Mouse (Mus musculus) spleen, postnatal 4 days (tissue): ENCODE results near the gene Gm17018.
A peak's percentile ranks its signal among the peaks of the same experiment; 100 is the strongest.

ENCODE experiments used
- DNase-seq, 2 experiments: peaks; one replicate each; pipeline ENCODE4 v3.0.0; 2022; ENCODE audit warnings: low spot score in 2 of 2

Gm17018 gene

DNA sequence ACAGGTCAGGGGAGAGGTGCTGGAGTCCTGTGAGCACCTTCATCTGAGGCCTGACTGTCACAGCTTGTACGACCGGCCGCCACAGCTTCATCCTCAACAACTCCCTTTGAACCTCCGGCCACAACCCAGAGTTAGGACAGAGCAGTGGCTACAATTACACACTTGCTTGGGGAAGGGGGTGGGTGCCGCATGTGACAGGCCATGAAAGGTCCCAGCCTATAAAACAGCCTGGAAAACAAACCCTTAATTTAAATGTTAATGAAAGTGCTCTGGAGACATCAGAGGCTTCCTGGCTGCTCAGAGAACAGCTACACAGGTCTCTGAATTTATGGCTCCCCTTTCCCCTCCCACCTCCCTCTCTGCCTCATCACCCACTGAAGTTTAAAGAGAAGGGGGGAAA is 61.7 kb downstream of the Gm17018 start:
- DNase-seq: no peak

DNA sequence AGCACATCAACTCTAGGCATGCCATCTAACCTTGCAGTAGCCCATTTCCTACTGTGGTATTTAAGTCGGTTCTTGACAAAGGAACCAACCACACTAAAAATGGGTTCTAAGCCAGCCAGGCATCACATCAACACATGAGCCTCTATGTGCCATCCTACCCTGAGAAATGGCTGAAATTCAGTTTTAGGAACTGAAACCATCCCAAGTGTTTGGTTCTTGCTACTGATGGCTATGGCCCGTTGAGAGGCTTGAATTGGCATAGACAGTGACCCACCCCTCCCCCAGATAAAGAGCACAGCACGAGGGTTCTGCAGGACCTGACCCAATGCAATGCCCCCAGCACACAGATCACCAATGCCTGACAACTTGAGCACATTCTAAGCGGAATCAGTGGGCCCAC is 63.3 kb downstream of the Gm17018 start:
- no peak for DNase-seq

- DNase-seq: no peak
Measured at GRCm38 (mm10) chr19:45627036-45627435, 66.6 kb downstream of the Gm17018 start.

DNA sequence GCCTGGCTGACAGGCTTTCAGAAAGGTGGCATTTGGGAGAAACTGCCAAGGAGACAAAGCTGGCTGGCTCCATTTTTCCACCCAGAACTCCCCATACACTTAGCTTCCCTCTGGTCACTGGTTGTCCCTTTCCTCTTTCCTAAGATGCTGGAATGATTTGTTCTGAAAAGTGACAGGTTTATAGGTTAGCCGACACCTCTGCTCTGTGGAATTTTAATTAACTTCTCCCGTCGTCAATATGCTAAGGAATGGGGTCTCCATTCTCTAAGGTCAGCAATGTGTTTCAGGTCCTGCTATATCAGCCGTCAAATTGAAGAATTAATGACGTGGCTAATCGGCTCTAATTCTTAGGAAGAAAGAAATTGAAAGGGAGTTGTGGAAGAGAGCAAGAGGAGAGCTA is 68.2 kb downstream of the Gm17018 start:
- DNase-seq: no peak

DNA sequence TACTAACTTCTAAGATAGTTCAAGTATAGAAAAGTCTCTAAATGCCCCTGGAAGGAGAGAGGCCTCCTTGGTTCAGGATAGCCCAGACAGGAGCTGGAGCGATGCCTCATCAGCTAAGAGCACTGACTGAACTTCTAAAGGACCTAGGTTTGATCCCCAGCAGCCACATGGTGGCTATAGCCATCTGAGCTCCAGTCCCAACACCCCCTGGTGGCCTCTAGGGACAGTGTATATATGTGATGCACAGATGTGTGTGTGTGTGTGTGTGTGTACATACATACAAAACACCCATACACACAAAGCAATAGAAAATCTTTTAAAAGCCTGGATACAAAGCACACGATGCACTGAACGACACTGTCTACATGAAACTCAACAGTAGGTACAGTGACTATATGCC is 68.8 kb downstream of the Gm17018 start:
- DNase-seq: peak in 1 of 2 experiments; percentile 38
